Mouse (Mus musculus): ENCODE measurements around the gene Wipf2. TPM values are rescaled to one million over a fixed set of nuclear protein-coding genes. Genes with fewer than 3 reads are reported as not detected.

Gene Wipf2
- polyA plus RNA-seq, 1 experiment from 2014 or later, result 6.3 TPM

DNA sequence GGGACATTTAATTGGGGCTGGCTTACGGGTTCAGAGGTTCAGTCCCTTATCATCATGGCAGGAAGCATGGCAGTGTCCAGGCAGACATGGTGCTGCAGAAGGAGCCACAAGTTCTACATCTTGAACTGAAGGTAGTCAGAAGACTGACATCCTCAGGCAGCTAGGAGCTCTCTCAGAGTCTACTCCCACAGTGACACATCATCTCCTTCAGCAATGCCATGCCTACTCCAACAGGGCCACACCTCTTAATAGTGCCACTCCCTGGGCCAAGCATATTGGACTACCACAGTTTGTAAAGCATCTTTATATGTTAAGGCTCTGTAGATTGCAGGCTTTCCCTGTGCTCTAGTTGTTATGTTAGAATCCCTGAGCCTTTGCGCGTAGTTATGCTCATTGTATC, 24.3 kb downstream of the Wipf2 start:
- WGBS, result over 99% methylated on average over 3 of the region's 3 CpGs
- DNase-seq (ENCODE audit: low spot score) (no peak), ATAC-seq (ENCODE audit: insufficient number of reproducible peaks, low FRiP score, low TSS enrichment, low read depth) (no peak)
- Histone ChIP-seq H3K9me3 (ENCODE audit: control insufficient read depth, low read length) (no peaks in the 10 kb centered on the region), H3K36me3 (ENCODE audit: control insufficient read depth, insufficient read depth, low read length) (peaks cover 25% of the 10 kb centered on the region), H3K4me3 (ENCODE audit: low read depth, low read length) (no peak overlapping the region), H3K9ac (ENCODE audit: low read length) (no peak overlapping the region), H3K4me1 (ENCODE audit: control insufficient read depth, insufficient read depth, low read length) (no peaks in the 10 kb centered on the region), H3K4me2 (ENCODE audit: low read depth, severe bottlenecking) (no peak overlapping the region), H3K27ac (replicated peaks; ENCODE audit: low read depth, low read length) (no peak overlapping the region), H3K27me3 (ENCODE audit: control insufficient read depth, insufficient read depth, low read length) (no peaks in the 10 kb centered on the region)

DNA sequence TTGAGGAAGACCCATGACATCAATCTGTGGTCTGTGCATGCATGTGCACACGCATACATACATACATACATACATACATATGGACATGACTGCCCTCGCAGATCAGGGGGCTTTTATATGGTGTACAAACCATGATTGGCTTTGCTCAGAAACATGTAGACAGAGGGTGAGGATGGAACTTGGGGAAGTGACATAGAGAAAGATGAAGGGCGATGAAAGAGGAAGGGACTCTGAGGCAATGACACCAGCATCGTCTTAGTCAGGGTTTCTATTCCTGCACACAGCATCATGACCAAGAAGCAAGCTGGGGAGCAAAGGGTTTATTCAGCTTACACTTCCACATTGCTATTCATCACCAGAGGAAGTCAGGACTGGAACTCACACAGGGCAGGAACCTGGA, 25.6 kb downstream of the Wipf2 start:
- DNase-seq (ENCODE audit: low spot score) (no peak), ATAC-seq (ENCODE audit: insufficient number of reproducible peaks, low FRiP score, low TSS enrichment, low read depth) (no peak)
- Histone ChIP-seq H3K4me2 (ENCODE audit: low read depth, severe bottlenecking) (no peak overlapping the region), H3K9me3 (ENCODE audit: control insufficient read depth, low read length) (no peaks in the 10 kb centered on the region), H3K4me3 (ENCODE audit: low read depth, low read length) (no peak overlapping the region), H3K9ac (ENCODE audit: low read length) (no peak overlapping the region), H3K4me1 (ENCODE audit: control insufficient read depth, insufficient read depth, low read length) (no peaks in the 10 kb centered on the region), H3K27ac (replicated peaks; ENCODE audit: low read depth, low read length) (no peak overlapping the region), H3K27me3 (ENCODE audit: control insufficient read depth, insufficient read depth, low read length) (no peaks in the 10 kb centered on the region), H3K36me3 (ENCODE audit: control insufficient read depth, insufficient read depth, low read length) (peaks cover 37% of the 10 kb centered on the region)
- WGBS, result 94% methylated on average over 4 of the region's 4 CpGs

- Histone ChIP-seq H3K4me3 (ENCODE audit: low read depth, low read length) (no peak overlapping the region), H3K4me1 (ENCODE audit: control insufficient read depth, insufficient read depth, low read length) (no peaks in the 10 kb centered on the region), H3K4me2 (ENCODE audit: low read depth, severe bottlenecking) (no peak overlapping the region), H3K27me3 (ENCODE audit: control insufficient read depth, insufficient read depth, low read length) (no peaks in the 10 kb centered on the region), H3K27ac (replicated peaks; ENCODE audit: low read depth, low read length) (no peak overlapping the region), H3K36me3 (ENCODE audit: control insufficient read depth, insufficient read depth, low read length) (peaks cover 40% of the 10 kb centered on the region), H3K9me3 (ENCODE audit: control insufficient read depth, low read length) (no peaks in the 10 kb centered on the region), H3K9ac (ENCODE audit: low read length) (no peak overlapping the region)
- DNase-seq (ENCODE audit: low spot score) (no peak), ATAC-seq (ENCODE audit: insufficient number of reproducible peaks, low FRiP score, low TSS enrichment, low read depth) (no peak)
- WGBS, result 92% methylated on average over 5 of the region's 5 CpGs
Observed at GRCm38 (mm10) chr11:98889977-98890376, 26.5 kb downstream of the Wipf2 start.

- H3K9me3 ChIP-seq (ENCODE audit: control insufficient read depth, low read length), result no peaks in the 10 kb centered on the region
- ATAC-seq (ENCODE audit: insufficient number of reproducible peaks, low FRiP score, low TSS enrichment, low read depth), result no peak
- no peaks in the 10 kb centered on the region for H3K27me3 ChIP-seq (ENCODE audit: control insufficient read depth, insufficient read depth, low read length)
- no peak overlapping the region for H3K4me3 ChIP-seq (ENCODE audit: low read depth, low read length)
- H3K9ac ChIP-seq (ENCODE audit: low read length), result no peak overlapping the region
- WGBS, result 54% methylated on average over 5 of the region's 5 CpGs
- H3K4me2 ChIP-seq (ENCODE audit: low read depth, severe bottlenecking), result no peak overlapping the region
- no peak for DNase-seq (ENCODE audit: low spot score)
- peaks cover 37% of the 10 kb centered on the region for H3K36me3 ChIP-seq (ENCODE audit: control insufficient read depth, insufficient read depth, low read length)
- H3K4me1 ChIP-seq (ENCODE audit: control insufficient read depth, insufficient read depth, low read length), result no peaks in the 10 kb centered on the region
- H3K27ac ChIP-seq (replicated peaks; ENCODE audit: low read depth, low read length), result no peak overlapping the region
Observed at GRCm38 (mm10) chr11:98892426-98892825, 29.0 kb downstream of the Wipf2 start.

- Histone ChIP-seq H3K9me3 (ENCODE audit: control insufficient read depth, low read length) (no peaks in the 10 kb centered on the region), H3K4me1 (ENCODE audit: control insufficient read depth, insufficient read depth, low read length) (peaks cover 13% of the 10 kb centered on the region), H3K27me3 (ENCODE audit: control insufficient read depth, insufficient read depth, low read length) (no peaks in the 10 kb centered on the region), H3K27ac (replicated peaks; ENCODE audit: low read depth, low read length) (no peak overlapping the region), H3K4me3 (ENCODE audit: low read depth, low read length) (no peak overlapping the region), H3K9ac (ENCODE audit: low read length) (0 out of 2 replicates have a peak overlapping the region, but pooled peaks have one; percentile 18), H3K4me2 (ENCODE audit: low read depth, severe bottlenecking) (no peak overlapping the region), H3K36me3 (ENCODE audit: control insufficient read depth, insufficient read depth, low read length) (peaks cover 19% of the 10 kb centered on the region)
- DNase-seq (ENCODE audit: low spot score) (no peak), ATAC-seq (ENCODE audit: insufficient number of reproducible peaks, low FRiP score, low TSS enrichment, low read depth) (no peak)
- WGBS, result 87% methylated on average over 12 of the region's 12 CpGs
Observed at GRCm38 (mm10) chr11:98900529-98901125, 37.2 kb downstream of the Wipf2 start.

DNA sequence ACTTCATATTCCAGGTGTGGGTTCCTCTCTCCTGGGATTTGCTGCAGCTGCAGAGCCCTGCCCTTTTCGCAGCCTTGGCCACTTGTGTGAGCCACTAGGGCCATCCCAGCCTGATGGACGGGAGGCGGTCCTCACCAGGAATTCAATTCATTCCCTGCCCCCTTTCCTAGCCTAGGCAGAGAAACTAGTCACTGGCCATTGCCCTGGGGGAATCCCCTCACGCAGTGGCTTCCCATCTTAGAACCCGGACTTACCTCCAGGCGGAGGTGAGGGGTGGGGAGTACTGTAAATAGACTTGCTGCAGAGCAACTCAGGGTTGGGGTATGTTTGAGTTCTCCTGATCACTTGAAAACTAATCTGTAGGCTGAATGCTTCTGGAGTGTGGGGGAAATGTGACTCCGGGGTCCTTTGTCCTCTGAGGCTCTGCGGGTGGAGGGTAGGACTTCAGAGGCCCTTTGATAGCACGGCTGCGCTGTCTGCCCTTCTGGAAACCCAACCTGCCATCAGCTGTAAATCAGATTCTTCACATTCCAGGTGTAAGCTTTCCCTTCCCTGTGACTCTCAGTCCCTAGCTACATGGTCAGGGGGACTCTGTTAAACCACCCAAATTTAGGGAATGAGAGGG, 39.3 kb downstream of the Wipf2 start:
- DNase-seq (ENCODE audit: low spot score) (peak; percentile 51), ATAC-seq (ENCODE audit: insufficient number of reproducible peaks, low FRiP score, low TSS enrichment, low read depth) (no peak)
- Histone ChIP-seq H3K4me1 (ENCODE audit: control insufficient read depth, insufficient read depth, low read length) (peaks cover 15% of the 10 kb centered on the region), H3K4me3 (ENCODE audit: low read depth, low read length) (no peak overlapping the region), H3K27me3 (ENCODE audit: control insufficient read depth, insufficient read depth, low read length) (no peaks in the 10 kb centered on the region), H3K9ac (ENCODE audit: low read length) (peak overlapping the region; percentile 50), H3K4me2 (ENCODE audit: low read depth, severe bottlenecking) (0 out of 2 replicates have a peak overlapping the region, but pooled peaks have one; percentile 12), H3K9me3 (ENCODE audit: control insufficient read depth, low read length) (no peaks in the 10 kb centered on the region), H3K36me3 (ENCODE audit: control insufficient read depth, insufficient read depth, low read length) (peaks cover 13% of the 10 kb centered on the region), H3K27ac (replicated peaks; ENCODE audit: low read depth, low read length) (peak overlapping the region; percentile 52; the same call in 1 of the 2 replicates)
- WGBS, result 12% methylated on average over 10 of the region's 10 CpGs

- 78% methylated on average over 2 of the region's 2 CpGs for WGBS
- Histone ChIP-seq H3K36me3 (ENCODE audit: control insufficient read depth, insufficient read depth, low read length) (peaks cover 8% of the 10 kb centered on the region), H3K9ac (ENCODE audit: low read length) (no peak overlapping the region), H3K9me3 (ENCODE audit: control insufficient read depth, low read length) (no peaks in the 10 kb centered on the region), H3K4me2 (ENCODE audit: low read depth, severe bottlenecking) (no peak overlapping the region), H3K27me3 (ENCODE audit: control insufficient read depth, insufficient read depth, low read length) (no peaks in the 10 kb centered on the region), H3K27ac (replicated peaks; ENCODE audit: low read depth, low read length) (no peak overlapping the region), H3K4me3 (ENCODE audit: low read depth, low read length) (no peak overlapping the region), H3K4me1 (ENCODE audit: control insufficient read depth, insufficient read depth, low read length) (peaks cover 18% of the 10 kb centered on the region)
- DNase-seq (ENCODE audit: low spot score) (no peak), ATAC-seq (ENCODE audit: insufficient number of reproducible peaks, low FRiP score, low TSS enrichment, low read depth) (no peak)
Observed at GRCm38 (mm10) chr11:98904577-98904976, 41.1 kb downstream of the Wipf2 start.

DNA sequence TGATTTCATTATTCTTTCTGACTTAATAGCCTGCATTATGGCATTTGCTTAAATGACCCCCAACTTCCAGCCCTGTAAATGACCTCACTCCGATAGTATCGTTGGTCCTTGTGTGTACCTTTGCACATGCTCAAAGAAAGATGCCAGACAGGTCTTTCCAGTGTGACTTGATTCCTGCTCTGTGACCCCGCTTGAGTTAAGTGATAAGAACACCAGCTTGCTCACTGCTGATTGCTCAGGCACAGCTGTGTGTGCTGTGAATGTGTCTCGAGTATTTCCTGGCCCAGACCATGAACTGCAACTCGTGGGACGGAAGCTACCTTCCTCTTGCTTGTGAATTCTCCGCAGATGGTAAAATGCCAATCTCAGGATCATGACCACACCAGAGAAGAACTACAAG, 41.6 kb downstream of the Wipf2 start:
- Histone ChIP-seq H3K36me3 (ENCODE audit: control insufficient read depth, insufficient read depth, low read length) (peaks cover 7% of the 10 kb centered on the region), H3K4me2 (ENCODE audit: low read depth, severe bottlenecking) (no peak overlapping the region), H3K9me3 (ENCODE audit: control insufficient read depth, low read length) (no peaks in the 10 kb centered on the region), H3K27ac (replicated peaks; ENCODE audit: low read depth, low read length) (no peak overlapping the region), H3K4me1 (ENCODE audit: control insufficient read depth, insufficient read depth, low read length) (peaks cover 18% of the 10 kb centered on the region), H3K27me3 (ENCODE audit: control insufficient read depth, insufficient read depth, low read length) (no peaks in the 10 kb centered on the region), H3K9ac (ENCODE audit: low read length) (no peak overlapping the region), H3K4me3 (ENCODE audit: low read depth, low read length) (no peak overlapping the region)
- ATAC-seq (ENCODE audit: insufficient number of reproducible peaks, low FRiP score, low TSS enrichment, low read depth) (no peak), DNase-seq (ENCODE audit: low spot score) (no peak)
- WGBS, result 78% methylated on average over 7 of the region's 7 CpGs

Measured in limb, embryonic 11.5 days (tissue).